Mouse (Mus musculus) B cell, adult (primary cell): ENCODE measurements around the gene Zfp558. TPM values are rescaled to one million over a fixed set of nuclear protein-coding genes. Genes with fewer than 3 reads are reported as not detected.

Source experiments
- total RNA-seq: library from RNA; stranded (reverse); gene quantifications from 4 replicates; pipeline ENCODE4 v1.2.4, GENCODE M21; 2023; ENCODE audit not compliant: inconsistent age

Gene Zfp558
- total RNA-seq: 0.54 to 1.8 TPM (median 0.78 TPM) in 3 of 4 replicates, not detected in the other

GRCm38 (mm10) chr9:18478168-18478567, at the start of gene Zfp558, which contains the start of gene Mbd3l1:
Zfp558 (minus strand) TSS chr9:18478268.
Mbd3l1 (plus strand) TSS chr9:18478359.

GRCm38 (mm10) chr9:18430354-18430753, 47.7 kb downstream of the Zfp558 start, which contains the start of gene Mbd3l2:
Mbd3l2 (plus strand) TSS chr9:18430654.

Other genes with a start within 250 kb of the Zfp558 start
- gene Chordc1, start 186.1 kb downstream of the Zfp558 start, total RNA-seq: 74.5 to 97.5 TPM (median 88.0 TPM) in 4 replicates
- gene Naalad2, start 75.3 kb downstream of the Zfp558 start, total RNA-seq: not detected in 4 replicates
- gene Ubtfl1, start 73.8 kb downstream of the Zfp558 start, total RNA-seq: not detected in 4 replicates
- gene Mbd3l2, start 47.6 kb downstream of the Zfp558 start, total RNA-seq: not detected in 4 replicates
- gene Mbd3l1, start 91 bp upstream of the Zfp558 start, total RNA-seq: not detected in 4 replicates
- 0.03 to 0.19 TPM in 2 of 4 replicates, not detected in the others for gene Muc16, start 196.3 kb upstream of the Zfp558 start, total RNA-seq